Mouse (Mus musculus): ENCODE data around the gene Iqcn. TPM values are rescaled to one million over a fixed set of nuclear protein-coding genes. Genes with fewer than 3 reads are reported as not detected.

The Iqcn gene
- polyA plus RNA-seq, 1 experiment from 2014 or later: 0.07 TPM

Other genes with a start within 250 kb of the Iqcn start
- 28.2 and 30.8 TPM in 2 replicates for gene Klhl26, start 226.5 kb upstream of the Iqcn start, polyA plus RNA-seq (2015; fragmentation: Nextera tagmentation; extraction: Ambion mirVana)
- 32.3 and 34.8 TPM in 2 replicates for gene Tmem59l, start 216.1 kb upstream of the Iqcn start, polyA plus RNA-seq (2015; fragmentation: Nextera tagmentation; extraction: Ambion mirVana)
- 152 and 159 TPM in 2 replicates for gene Crlf1, start 210.3 kb upstream of the Iqcn start, polyA plus RNA-seq (2015; fragmentation: Nextera tagmentation; extraction: Ambion mirVana)
- 169 and 178 TPM in 2 replicates for gene Rex1bd, start 196.7 kb upstream of the Iqcn start, polyA plus RNA-seq (2015; fragmentation: Nextera tagmentation; extraction: Ambion mirVana)
- gene Uba52, start 192.7 kb upstream of the Iqcn start, polyA plus RNA-seq (2015; fragmentation: Nextera tagmentation; extraction: Ambion mirVana): 987 and 1,032 TPM in 2 replicates
- 297 and 306 TPM in 2 replicates for gene Fkbp8, start 175.7 kb upstream of the Iqcn start, polyA plus RNA-seq (2015; fragmentation: Nextera tagmentation; extraction: Ambion mirVana)
- gene Kxd1, start 175.5 kb upstream of the Iqcn start, polyA plus RNA-seq (2015; fragmentation: Nextera tagmentation; extraction: Ambion mirVana): 55.4 and 59.9 TPM in 2 replicates
- gene Ell, start 164.0 kb upstream of the Iqcn start, polyA plus RNA-seq (2015; fragmentation: Nextera tagmentation; extraction: Ambion mirVana): 20.6 and 21.3 TPM in 2 replicates
- gene Isyna1, start 109.1 kb upstream of the Iqcn start, polyA plus RNA-seq (2015; fragmentation: Nextera tagmentation; extraction: Ambion mirVana): 153 and 166 TPM in 2 replicates
- 100 and 107 TPM in 2 replicates for gene Ssbp4, start 94.6 kb upstream of the Iqcn start, polyA plus RNA-seq (2015; fragmentation: Nextera tagmentation; extraction: Ambion mirVana)
- gene Lrrc25, start 87.3 kb upstream of the Iqcn start, polyA plus RNA-seq (2015; fragmentation: Nextera tagmentation; extraction: Ambion mirVana): 1.9 TPM in 2 replicates
- gene Gdf15, start 71.0 kb upstream of the Iqcn start, polyA plus RNA-seq (2015; fragmentation: Nextera tagmentation; extraction: Ambion mirVana): 0.14 and 0.22 TPM in 2 replicates
- gene Pgpep1, start 43.1 kb upstream of the Iqcn start, polyA plus RNA-seq (2015; fragmentation: Nextera tagmentation; extraction: Ambion mirVana): 50.5 and 63.1 TPM in 2 replicates
- 248 and 270 TPM in 2 replicates for gene Lsm4, start 30.2 kb upstream of the Iqcn start, polyA plus RNA-seq (2015; fragmentation: Nextera tagmentation; extraction: Ambion mirVana)
- gene Jund, start 4.5 kb upstream of the Iqcn start, polyA plus RNA-seq (2015; fragmentation: Nextera tagmentation; extraction: Ambion mirVana): 54.7 and 68.5 TPM in 2 replicates
- gene Gm3336, start 15.1 kb downstream of the Iqcn start, polyA plus RNA-seq (2015; fragmentation: Nextera tagmentation; extraction: Ambion mirVana): not detected in 2 replicates
- 0.13 and 0.14 TPM in 2 replicates for gene Pde4c, start 20.3 kb downstream of the Iqcn start, polyA plus RNA-seq (2015; fragmentation: Nextera tagmentation; extraction: Ambion mirVana)
- 23.8 TPM in 2 replicates for gene Rab3a, start 51.2 kb downstream of the Iqcn start, polyA plus RNA-seq (2015; fragmentation: Nextera tagmentation; extraction: Ambion mirVana)
- 29.3 and 36.7 TPM in 2 replicates for gene Mpv17l2, start 57.5 kb downstream of the Iqcn start, polyA plus RNA-seq (2015; fragmentation: Nextera tagmentation; extraction: Ambion mirVana)
- gene Pik3r2, start 73.3 kb downstream of the Iqcn start, polyA plus RNA-seq (2015; fragmentation: Nextera tagmentation; extraction: Ambion mirVana): 76.8 and 85.4 TPM in 2 replicates
- gene Mast3, start 101.6 kb downstream of the Iqcn start, polyA plus RNA-seq (2015; fragmentation: Nextera tagmentation; extraction: Ambion mirVana): 12.5 and 13.8 TPM in 2 replicates
- 0.07 and 0.54 TPM in 2 replicates for gene Il12rb1, start 105.0 kb downstream of the Iqcn start, polyA plus RNA-seq (2015; fragmentation: Nextera tagmentation; extraction: Ambion mirVana)
- 5.9 and 7.7 TPM in 2 replicates for gene Arrdc2, start 136.3 kb downstream of the Iqcn start, polyA plus RNA-seq (2015; fragmentation: Nextera tagmentation; extraction: Ambion mirVana)
- gene Kcnn1, start 159.8 kb downstream of the Iqcn start, polyA plus RNA-seq (2015; fragmentation: Nextera tagmentation; extraction: Ambion mirVana): 3.2 and 5.3 TPM in 2 replicates
- 108 and 124 TPM in 2 replicates for gene Ccdc124, start 170.5 kb downstream of the Iqcn start, polyA plus RNA-seq (2015; fragmentation: Nextera tagmentation; extraction: Ambion mirVana)
- 0.18 and 0.32 TPM in 2 replicates for gene Slc5a5, start 189.3 kb downstream of the Iqcn start, polyA plus RNA-seq (2015; fragmentation: Nextera tagmentation; extraction: Ambion mirVana)
- gene Rpl18a, start 194.0 kb downstream of the Iqcn start, polyA plus RNA-seq (2015; fragmentation: Nextera tagmentation; extraction: Ambion mirVana): 4,412 and 4,959 TPM in 2 replicates
- gene Map1s, start 202.5 kb downstream of the Iqcn start, polyA plus RNA-seq (2015; fragmentation: Nextera tagmentation; extraction: Ambion mirVana): 49.8 and 52.6 TPM in 2 replicates